Mouse (Mus musculus): ENCODE measurements around the gene Resp18.

The Resp18 gene

GRCm38 (mm10) chr1:75278228-75278627, at the start of gene Resp18:
TSS of gene Resp18 (minus strand) at chr1:75278415.
- TF ChIP-seq GATA4 (IDR thresholded peaks at IDR 0.05; ENCODE audit: insufficient replicate concordance, low read length): no peak

GRCm38 (mm10) chr1:75327461-75327860, 49.2 kb upstream of the Resp18 start:
- TF ChIP-seq GATA4 (IDR thresholded peaks at IDR 0.05; ENCODE audit: insufficient replicate concordance, low read length): no peak

- no peak for TF ChIP-seq GATA4 (IDR thresholded peaks at IDR 0.05; ENCODE audit: insufficient replicate concordance, low read length)
Observed at GRCm38 (mm10) chr1:75319166-75319565, 41.0 kb upstream of the Resp18 start.

GRCm38 (mm10) chr1:75318736-75319135, 40.5 kb upstream of the Resp18 start:
- no peak for TF ChIP-seq GATA4 (IDR thresholded peaks at IDR 0.05; ENCODE audit: insufficient replicate concordance, low read length)

GRCm38 (mm10) chr1:75318301-75318700, 40.1 kb upstream of the Resp18 start:
- TF ChIP-seq GATA4 (IDR thresholded peaks at IDR 0.05; ENCODE audit: insufficient replicate concordance, low read length): no peak

- peak; percentile 21; the same call in 1 of the 2 replicates for TF ChIP-seq GATA4 (IDR thresholded peaks at IDR 0.05; ENCODE audit: insufficient replicate concordance, low read length)
Observed at GRCm38 (mm10) chr1:75317241-75318201, 39.3 kb upstream of the Resp18 start, which contains the start of gene Dnpep. TSS of gene Dnpep (minus strand) at chr1:75317990.

GRCm38 (mm10) chr1:75316861-75317240, 38.6 kb upstream of the Resp18 start:
- TF ChIP-seq GATA4 (IDR thresholded peaks at IDR 0.05; ENCODE audit: insufficient replicate concordance, low read length): peak; percentile 57; the same call in 1 of the 2 replicates

GRCm38 (mm10) chr1:75315456-75316365, 37.5 kb upstream of the Resp18 start:
- TF ChIP-seq GATA4 (IDR thresholded peaks at IDR 0.05; ENCODE audit: insufficient replicate concordance, low read length): no peak

- TF ChIP-seq GATA4 (IDR thresholded peaks at IDR 0.05; ENCODE audit: insufficient replicate concordance, low read length): no peak
Observed at GRCm38 (mm10) chr1:75315011-75315410, 36.8 kb upstream of the Resp18 start.

- TF ChIP-seq GATA4 (IDR thresholded peaks at IDR 0.05; ENCODE audit: insufficient replicate concordance, low read length): no peak
Observed at GRCm38 (mm10) chr1:75311694-75312093, 33.5 kb upstream of the Resp18 start.

- TF ChIP-seq GATA4 (IDR thresholded peaks at IDR 0.05; ENCODE audit: insufficient replicate concordance, low read length): no peak
Observed at GRCm38 (mm10) chr1:75304662-75305061, 26.4 kb upstream of the Resp18 start.

- no peak for TF ChIP-seq GATA4 (IDR thresholded peaks at IDR 0.05; ENCODE audit: insufficient replicate concordance, low read length)
Observed at GRCm38 (mm10) chr1:75294294-75294693, 16.1 kb upstream of the Resp18 start.

- no peak for TF ChIP-seq GATA4 (IDR thresholded peaks at IDR 0.05; ENCODE audit: insufficient replicate concordance, low read length)
Observed at GRCm38 (mm10) chr1:75293331-75293701, 15.1 kb upstream of the Resp18 start.

GRCm38 (mm10) chr1:75292476-75293330, 14.5 kb upstream of the Resp18 start:
- TF ChIP-seq GATA4 (IDR thresholded peaks at IDR 0.05; ENCODE audit: insufficient replicate concordance, low read length): no peak

GRCm38 (mm10) chr1:75291321-75291720, 13.1 kb upstream of the Resp18 start:
- no peak for TF ChIP-seq GATA4 (IDR thresholded peaks at IDR 0.05; ENCODE audit: insufficient replicate concordance, low read length)

Measured in liver, adult (tissue).